Mouse (Mus musculus): ENCODE measurements around the gene Rexo5.

DNA sequence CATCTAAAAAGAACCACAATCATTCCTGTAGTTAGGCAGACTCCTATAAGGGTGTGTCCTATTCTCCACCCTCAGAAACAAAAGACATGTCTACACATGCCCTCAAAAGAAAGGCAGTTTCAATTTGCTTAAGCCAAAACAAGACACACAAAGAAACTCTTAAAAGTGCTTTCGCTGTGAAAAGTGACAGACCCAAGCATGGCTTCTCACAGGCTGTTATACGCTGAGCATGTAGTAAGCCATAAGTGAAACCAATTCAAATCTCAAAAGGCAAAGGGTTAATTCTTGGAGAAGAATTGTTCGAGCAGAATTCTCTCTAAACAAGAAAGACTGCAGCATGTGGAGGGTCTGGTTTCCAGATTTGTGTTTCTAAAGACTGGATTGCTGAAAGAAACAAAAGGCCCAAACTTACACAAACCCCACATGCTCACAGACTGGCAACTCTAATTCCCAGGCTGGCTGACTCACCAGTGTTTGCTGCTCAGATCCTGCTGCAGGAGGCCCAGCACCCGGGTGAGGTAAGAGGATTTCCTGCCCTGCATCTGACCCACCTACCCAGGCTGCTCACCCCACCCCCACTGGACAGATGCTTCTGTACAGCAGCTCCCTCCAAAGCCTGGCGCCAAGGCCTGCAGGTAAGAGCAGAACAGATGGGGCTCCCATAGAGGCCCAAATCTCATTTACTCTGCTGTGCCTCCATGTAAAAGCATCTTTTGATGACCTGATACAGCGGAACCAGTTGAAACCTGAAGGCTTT is 67.7 kb downstream of the Rexo5 start:
- no peak for TF ChIP-seq POLR2A (IDR thresholded peaks at IDR 0.05; ENCODE audit: low read depth, low read length)
- no peak for TF ChIP-seq CTCF (conservative IDR thresholded peaks at IDR 0.05; ENCODE audit: insufficient read depth, insufficient read length, low read depth, low read length)

All from kidney, adult 2 months (tissue).